Mouse (Mus musculus): ENCODE measurements at regions not wholly inside any gene's neighbourhood (a gene's known extent, or its start where the extent isn't known, plus 50 kb on each side); places are given as distances from the start of the nearest gene placed in this dataset.

DNA sequence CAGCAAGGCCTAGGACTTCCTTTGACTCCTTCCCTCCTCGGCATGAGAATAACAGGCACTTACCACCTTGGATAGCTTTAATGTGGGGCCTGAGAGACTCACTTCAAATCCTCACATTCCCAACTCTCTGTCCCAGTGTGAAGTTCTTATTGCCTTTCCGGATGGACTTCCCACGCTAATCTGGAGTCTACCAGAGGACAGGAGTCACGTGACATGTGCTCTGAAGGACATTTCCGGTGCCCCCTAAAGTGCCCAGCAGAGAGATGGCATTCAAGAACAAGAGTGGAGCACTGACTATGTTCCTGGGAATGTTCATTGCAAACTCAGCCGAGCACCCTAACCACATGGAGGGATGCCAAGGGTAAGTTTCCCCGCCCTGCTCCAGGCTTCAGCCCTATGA is 257.0 kb upstream of the Msx2 start:
- TF ChIP-seq MXI1 (IDR thresholded peaks at IDR 0.05; ENCODE audit: low read depth, low read length) (no peak), CTCF (IDR thresholded peaks at IDR 0.05 in 2 of 3, conservative IDR thresholded peaks at IDR 0.05 in 1 of 3; ENCODE audit: control insufficient read depth in 1 of 3, insufficient read depth in 1 of 3, low read depth in 2 of 3, low read length in 3 of 3, poor library complexity in 1 of 3, severe bottlenecking in 1 of 3) (no peak), TAL1 (IDR thresholded peaks at IDR 0.05; ENCODE audit: low read length) (no peak), USF2 (IDR thresholded peaks at IDR 0.05; ENCODE audit: borderline replicate concordance in 1 of 2, insufficient read depth in 1 of 2, low read depth in 1 of 2, low read length in 2 of 2) (no peak), TCF12 (IDR thresholded peaks at IDR 0.05; ENCODE audit: low read depth, low read length) (no peak), GATA1 (IDR thresholded peaks at IDR 0.05; ENCODE audit: low read depth, low read length) (no peak)
